Mouse (Mus musculus) embryonic fibroblast, embryonic 13.5 days (primary cell): ENCODE measurements around the gene Ift52.

ENCODE experiments used
- CTCF ChIP-seq: IDR thresholded peaks from 2 replicates; pipeline ENCODE4 v1.5.1; 2011; ENCODE audit warnings: mild to moderate bottlenecking, control low read depth, low read length, moderate library complexity, borderline replicate concordance; ENCODE audit not compliant: insufficient read depth
- POLR2A ChIP-seq: IDR thresholded peaks from 2 replicates; pipeline ENCODE4 v1.6.1; 2011; ENCODE audit warnings: low read depth, mild to moderate bottlenecking, control low read depth, low read length, moderate library complexity

DNA sequence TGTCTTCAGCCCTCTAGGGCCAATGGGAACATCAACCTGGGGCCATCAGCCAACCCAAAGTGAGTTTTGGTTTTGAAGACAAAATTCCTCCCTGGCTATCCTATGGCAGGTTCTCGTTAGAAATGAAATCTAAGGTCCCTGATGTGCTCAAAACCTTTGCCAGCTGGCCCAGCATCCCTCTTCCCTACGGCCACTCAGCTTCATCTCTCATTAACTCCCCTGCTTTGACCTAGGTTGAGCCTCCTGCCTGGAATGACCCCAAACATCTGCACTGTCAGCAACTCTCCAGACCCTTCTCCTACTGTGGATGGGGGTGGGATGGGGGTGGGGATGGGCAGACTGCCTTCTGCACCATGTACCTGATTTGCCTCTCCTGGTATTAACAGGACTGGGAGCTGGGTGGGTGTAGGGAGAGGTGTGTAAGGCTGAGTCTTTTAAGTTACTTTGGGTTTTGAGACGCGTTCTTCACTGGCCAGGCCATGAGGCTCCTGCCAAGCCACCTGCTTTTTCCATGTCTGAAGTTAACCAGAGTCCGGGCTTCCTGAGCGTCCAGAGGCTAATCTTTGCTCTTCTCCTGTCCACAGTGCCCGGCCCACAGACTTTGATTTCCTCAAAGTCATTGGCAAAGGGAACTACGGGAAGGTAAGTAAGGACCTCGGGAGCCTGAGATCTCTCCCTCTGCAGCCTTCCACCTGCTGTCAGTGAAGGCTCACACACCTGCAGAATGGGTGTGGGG is 23.1 kb upstream of the Ift52 start:
- TF ChIP-seq CTCF (no peak), POLR2A (no peak)
